Mouse (Mus musculus): ENCODE measurements around the gene Rab36.
"Not testable (repeated sequence)": the region's sequence is repeated elsewhere in the genome, so short reads cannot be mapped to it uniquely, and the experiment has no call there.

The Rab36 gene

GRCm38 (mm10) chr10:75036883-75037379 lies at the start of gene Rab36:
Gene Rab36 (plus strand): TSS chr10:75037058.
- peak; percentile 87 for DNase-seq (ENCODE audit: low spot score)

- DNase-seq (ENCODE audit: low spot score), result no peak
These were observed 49.0 kb upstream of the Rab36 start for GRCm38 (mm10) chr10:74987698-74988470.

DNA sequence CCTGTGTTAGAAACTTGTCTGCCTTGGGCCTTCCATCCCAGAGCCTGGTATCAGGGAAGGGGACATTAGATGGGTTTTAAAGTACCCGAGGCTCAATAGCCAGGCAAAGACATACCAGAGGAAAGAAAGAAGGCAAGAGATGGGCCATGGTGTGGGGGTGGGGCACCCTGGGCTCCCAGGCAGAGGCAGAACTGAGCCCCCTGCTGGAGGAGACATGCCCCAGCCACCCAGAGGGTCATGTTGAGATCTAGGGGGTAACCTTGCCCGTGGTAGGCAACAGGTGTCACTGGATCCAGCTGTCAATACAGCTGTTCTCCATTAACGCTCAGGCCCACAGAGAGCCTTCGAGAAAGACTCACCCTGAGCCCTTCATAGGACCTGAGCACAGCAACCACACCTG lies 47.0 kb upstream of the Rab36 start:
- DNase-seq (ENCODE audit: low spot score), result no peak

DNA sequence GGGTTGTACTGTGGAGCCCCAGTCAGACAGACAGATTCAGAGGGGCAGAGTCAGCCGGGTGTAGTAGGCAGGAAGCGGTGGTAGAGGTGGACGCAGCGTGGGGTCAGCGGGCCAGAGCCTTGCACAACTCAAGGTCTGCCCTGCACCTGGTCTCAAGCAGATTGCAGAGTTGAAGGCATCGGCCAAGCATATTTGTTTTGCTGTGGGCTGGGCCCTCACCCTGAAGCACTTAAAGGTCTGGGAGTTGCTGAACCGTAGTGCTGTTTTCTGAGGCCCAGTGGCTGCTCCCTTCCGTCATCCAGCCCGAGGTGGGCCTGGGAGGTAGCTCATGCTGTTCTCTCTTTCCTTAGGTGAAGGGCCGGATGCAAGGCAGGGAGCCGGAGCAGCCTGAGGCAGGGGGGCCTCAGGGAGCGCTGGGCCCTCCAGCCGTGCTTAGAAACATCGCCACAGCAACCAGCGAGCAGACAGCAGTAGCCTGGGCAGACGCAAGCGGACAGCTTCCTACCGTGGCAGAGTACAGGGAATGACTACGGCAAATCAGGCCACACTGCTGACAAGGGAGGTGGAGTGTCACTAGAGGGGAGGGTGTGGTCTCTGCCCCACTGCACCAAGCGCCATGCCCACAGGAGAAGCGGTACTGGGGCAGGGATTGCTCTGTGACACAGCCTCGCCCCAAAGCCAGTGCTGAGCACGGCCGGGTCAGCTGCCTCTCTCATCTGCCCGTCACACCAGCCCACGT lies 46.1 kb upstream of the Rab36 start:
- DNase-seq (ENCODE audit: low spot score), result peak; percentile 50

DNA sequence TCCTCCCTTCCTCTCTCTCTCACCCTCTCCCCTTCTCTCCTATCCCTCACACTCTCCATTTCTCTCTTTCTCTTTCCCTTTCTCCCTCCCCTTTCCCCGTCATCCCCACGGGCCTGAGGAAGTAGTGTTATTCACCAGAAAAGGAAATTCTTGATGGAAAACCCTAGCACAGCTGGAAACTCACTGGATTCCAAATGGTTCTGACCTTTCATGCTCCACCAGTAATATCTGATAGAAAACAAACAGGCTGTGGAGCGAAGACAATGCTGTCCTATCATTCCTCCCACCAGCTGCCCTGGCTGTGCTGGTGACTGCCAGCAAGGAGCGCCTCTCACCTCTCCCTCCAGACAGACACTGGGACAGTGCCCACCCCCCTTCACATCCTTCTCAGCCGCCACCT lies 42.0 kb upstream of the Rab36 start:
- DNase-seq (ENCODE audit: low spot score), result no peak

DNA sequence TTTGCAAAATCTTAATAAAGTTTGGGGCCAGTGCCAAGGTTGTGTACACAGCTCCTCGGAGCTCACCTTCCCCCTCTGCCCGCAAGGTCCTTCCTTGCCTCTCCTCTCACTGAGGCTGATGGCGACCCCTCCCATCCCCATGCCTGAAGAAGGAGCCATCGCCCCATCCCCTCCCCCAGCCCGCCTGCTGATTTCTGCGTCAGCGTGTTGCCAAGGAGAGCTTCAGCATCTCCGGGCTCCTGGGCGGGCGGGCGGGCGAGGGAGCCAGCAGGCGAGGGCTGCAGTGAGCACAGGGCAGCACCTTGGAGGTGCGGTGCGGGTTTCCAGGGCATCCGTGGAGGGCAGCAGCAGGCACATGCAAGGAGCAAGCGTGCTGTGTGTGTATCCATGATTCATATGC lies 41.5 kb upstream of the Rab36 start:
- DNase-seq (ENCODE audit: low spot score), result no peak

DNA sequence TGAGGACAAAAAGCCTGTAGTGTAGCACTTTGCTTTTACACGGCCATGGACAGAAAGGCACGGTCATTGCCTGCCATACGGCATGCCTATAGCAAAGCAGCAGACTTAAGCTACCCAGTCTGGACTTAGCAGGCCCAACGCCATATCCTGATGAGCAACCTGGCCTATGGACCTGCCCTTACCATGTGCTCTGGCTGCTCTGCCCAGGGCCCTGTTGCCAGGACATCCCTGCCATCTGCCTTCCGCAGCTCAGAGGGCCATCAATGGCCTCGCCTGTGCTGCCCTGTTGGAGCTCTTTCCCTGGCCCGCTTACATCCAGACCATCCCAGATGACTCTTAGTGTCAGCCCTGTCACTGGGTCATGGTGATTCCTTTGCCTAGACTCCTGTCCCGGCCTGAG lies 35.5 kb upstream of the Rab36 start:
- no peak for DNase-seq (ENCODE audit: low spot score)

DNA sequence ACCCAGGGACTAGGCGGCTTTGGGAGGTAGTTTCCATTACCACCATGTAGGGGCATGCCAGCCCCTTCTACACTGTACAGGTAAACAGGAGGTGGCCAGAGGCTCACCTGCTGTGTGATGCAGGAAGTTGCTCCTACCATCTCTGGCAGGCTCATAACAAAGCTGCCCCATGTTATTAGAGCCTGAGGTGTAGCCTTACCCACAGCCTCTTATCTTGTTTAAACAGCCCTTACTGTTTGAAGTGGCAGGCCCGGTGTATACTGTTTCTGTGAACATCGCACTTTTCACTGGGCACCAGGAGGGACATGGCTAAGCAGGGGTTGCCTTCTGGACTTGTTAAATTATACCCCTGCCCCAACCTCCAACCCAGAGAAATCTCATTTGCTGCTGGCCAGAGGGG lies 32.8 kb upstream of the Rab36 start:
- peak; percentile 56 for DNase-seq (ENCODE audit: low spot score)

DNA sequence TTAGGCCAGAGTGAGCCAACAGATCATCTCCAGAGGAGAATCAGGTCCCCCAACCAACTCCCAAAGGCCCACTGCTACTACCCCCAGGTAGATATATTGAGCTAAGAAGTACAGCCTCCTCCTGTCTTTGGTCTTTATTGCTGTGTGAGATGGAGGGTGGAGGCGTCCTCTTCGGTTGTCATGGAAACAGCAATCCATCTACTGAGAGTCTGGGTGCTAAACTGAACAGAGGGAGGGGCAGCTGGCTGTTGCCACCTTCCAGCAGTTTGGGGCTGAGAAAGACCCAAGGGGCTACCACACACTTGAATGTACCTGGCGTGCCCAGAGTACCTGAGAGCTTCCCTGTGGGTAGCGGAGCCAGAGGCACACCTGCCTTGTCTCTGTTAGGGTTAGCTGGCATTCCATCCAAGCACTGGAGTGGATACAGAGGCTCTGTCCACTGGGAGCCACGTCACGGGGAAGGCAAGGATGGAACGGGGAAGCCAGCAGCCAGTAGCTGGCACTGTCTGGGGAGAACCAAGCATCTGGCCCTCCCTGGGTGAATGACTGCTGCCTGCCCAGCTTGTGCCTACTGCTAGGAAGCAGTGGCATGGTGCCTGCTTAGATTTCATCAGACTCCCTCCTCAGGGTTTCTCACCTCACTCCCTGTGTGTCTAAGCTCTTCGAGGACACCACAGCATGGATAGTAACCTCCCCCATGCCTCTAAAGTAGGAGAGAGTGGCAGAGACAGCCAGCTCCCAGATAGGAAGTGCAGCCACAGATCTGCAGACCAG lies 29.8 kb upstream of the Rab36 start:
- no peak for DNase-seq (ENCODE audit: low spot score)

DNA sequence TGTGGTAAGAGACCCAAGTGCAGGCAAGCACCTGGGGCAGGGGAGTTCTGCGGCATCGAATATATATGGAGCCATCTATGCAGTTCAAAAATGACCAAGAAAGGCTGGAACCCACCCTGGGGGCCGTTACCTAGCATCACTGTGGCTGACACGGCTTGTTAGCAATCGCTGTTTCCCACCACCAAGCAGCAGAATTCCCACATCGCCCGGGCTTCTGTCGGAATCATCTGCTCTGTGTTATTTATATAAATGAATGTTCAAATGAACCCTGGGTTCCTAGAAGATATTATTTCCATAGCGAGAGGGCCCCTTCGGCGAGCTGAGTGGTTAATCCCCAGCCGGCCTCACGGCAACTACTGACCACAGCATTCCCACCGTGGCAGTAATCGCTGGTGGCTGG lies 26.2 kb upstream of the Rab36 start:
- DNase-seq (ENCODE audit: low spot score), result no peak

- DNase-seq (ENCODE audit: low spot score), result no peak
These were observed 21.4 kb upstream of the Rab36 start for GRCm38 (mm10) chr10:75015465-75015864.

DNA sequence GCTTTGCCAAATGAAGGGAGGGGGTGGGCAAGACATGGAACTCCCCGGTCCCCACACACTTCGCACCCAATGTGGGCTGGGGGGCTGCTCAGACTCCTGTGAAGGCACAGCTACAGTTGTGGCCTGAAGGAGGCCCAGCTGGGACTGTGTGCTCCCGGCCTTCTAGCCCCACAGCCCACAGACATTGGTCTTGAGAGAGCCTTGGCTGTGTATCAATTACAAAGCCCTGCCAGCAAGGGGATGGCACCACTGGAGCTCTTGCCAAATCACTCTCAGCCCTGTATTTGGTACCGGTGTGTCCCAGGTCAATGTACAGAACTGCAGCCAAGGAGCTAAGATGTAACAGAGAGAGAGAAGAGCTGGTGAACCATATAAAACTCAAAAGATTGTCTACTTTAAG lies 20.4 kb upstream of the Rab36 start:
- DNase-seq (ENCODE audit: low spot score), result no peak

DNA sequence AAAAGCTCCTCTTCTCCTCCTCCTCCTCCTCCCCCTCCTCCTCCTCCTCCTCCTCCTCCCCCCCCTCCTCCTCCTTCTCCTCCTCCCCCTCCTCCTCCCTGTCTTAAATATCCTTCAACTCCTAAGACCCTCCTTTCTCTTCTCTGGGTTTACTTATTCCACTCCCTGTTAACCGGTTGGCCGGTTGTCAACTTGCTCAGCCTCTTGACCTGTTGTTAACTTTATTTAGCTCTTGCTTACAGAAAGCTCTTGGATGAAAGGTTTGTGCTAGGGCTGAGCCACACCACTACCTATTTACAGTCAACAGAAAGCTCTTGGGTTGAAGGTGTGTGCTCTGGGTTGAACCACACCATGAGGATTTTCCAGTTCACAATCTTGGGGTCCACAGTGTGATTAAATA lies 16.6 kb upstream of the Rab36 start:
- DNase-seq (ENCODE audit: low spot score), result peak; percentile 13

GRCm38 (mm10) chr10:75021138-75021537 lies 15.7 kb upstream of the Rab36 start:
- peak; percentile 73 for DNase-seq (ENCODE audit: low spot score)

DNA sequence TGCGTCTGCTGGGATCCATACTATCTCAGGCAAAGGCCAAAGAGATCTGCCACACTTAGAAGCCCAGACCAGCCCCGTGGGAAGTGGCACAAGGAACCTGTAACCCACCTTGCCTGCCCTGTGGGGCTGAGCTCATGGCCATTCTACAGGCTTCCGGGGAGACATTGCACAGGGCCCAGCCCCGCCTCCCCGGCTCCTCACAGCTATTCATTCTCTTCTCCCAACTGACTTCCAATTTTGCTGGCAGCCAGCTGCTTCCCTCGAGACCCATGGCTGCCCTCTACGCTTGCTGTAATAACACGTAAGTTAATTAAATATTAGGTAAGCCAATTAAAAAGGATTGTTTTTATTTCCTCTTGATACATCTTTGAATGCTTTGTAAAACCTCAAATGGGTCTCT lies 10.4 kb upstream of the Rab36 start:
- DNase-seq (ENCODE audit: low spot score), result no peak

DNA sequence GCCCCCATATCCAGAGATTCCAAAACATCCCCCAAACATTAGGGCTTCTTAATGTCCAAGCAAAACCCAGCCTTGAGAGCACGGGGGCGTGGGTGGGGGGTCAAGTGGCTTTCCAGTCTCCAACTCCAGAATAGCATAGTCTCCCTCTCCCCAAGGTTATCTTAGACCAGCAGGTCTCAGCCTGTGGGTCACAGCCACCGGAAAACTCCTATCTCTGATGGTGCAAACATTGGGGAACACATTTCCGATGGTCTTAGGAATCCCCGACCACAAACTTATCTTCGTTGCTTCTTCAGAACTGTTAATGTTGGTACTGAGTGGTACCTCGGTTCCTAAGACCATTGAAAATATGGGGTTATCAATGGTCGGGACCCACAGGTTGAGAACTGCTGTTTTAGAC lies 8.1 kb upstream of the Rab36 start:
- no peak for DNase-seq (ENCODE audit: low spot score)

DNA sequence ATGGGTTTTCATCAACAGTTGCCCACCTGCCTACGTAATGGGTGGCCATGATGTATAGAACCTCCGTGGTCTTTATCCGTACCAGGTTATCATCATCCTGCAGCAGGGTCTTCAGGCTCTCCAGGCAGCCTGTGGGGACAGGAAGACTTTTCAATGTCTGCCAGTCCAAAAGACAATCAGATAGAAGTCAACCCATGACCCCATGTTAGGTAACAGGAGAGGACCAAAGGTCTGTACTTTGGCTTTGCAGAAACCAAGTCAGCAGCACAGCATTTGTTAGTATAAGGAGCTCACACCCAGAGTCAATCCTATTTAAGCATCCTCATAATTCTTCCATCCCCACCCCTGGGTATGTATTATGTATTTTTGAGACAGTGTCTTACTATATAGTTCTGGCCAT lies 7.2 kb upstream of the Rab36 start:
- no peak for DNase-seq (ENCODE audit: low spot score)

DNA sequence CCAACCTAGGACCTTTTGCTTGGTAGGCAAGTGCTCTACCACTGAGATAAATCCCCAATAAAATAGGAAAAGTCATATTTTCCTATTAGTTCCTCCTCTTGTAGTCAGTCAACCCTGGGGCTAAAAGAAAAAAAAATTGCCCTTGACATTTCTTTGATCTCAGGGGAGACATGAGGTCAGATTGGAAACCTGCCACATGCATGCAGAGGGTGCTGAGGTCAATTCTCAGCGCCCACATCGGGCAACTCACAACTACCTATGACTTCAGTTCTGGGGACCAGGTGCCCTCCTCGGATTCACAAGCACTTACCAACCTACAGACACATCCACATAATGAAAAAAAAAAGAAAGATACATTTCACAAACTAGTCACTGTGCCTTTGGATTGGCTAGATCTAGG lies 6.6 kb upstream of the Rab36 start:
- DNase-seq (ENCODE audit: low spot score), result no peak

DNA sequence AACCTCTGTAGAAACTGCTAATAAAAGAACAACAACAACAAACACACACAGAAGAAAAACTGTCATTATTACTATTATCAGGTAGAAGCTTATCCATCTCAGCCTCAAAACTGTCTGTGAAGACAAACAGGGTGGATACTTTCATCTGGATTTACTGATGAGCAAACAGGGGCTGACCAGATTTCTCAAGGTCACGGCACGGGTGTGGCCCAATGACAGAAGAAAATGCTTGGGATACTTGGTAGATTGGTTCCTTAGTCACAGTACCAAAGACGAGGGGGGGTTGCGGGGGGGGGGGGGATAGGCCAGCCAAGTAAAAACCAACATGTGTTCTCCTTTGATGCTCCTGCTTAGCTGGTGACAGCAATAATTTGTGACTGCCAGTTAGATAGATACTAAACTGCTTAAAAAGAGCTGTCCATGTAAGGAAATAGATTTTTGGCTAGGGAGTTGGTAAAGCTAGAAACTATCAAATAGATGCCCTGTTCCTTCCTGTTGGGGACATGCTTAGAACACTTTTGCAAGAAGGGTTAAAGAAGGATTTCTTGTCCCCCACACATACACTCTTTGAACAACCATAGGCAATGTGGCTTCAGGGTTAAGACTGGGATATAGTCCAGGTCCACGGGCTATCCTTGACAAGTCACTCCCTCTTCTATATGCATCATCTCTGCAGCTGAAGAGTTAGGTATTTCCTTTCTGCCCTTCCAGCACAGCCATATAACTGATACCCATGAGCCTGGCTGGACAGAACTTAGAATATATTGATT lies 5.3 kb upstream of the Rab36 start:
- no peak for DNase-seq (ENCODE audit: low spot score)

GRCm38 (mm10) chr10:75032395-75032794 lies 4.5 kb upstream of the Rab36 start, which contains the start of gene Rsph14:
Gene Rsph14 (minus strand): TSS chr10:75032586.
- DNase-seq (ENCODE audit: low spot score), result peak; percentile 74

DNA sequence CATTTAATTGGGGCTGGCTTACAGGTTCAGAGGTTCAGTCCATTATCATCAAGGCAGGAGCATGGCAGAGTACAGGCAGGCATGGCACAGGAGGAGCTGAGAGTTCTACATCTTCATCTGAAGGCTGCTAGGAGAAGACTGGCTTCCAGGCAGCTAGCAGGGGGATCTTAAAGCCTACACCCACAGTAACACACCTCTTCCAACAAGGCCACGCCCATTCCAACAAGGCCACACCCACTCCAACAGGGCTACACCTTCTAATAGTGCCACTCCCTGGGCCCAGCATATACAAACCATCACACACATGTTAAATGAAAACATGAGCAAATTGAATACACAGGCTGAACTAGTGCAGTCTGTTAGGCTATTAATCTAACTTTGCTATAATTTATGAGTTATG lies 5.2 kb downstream of the Rab36 start:
- DNase-seq (ENCODE audit: low spot score), result not testable (repeated sequence)

DNA sequence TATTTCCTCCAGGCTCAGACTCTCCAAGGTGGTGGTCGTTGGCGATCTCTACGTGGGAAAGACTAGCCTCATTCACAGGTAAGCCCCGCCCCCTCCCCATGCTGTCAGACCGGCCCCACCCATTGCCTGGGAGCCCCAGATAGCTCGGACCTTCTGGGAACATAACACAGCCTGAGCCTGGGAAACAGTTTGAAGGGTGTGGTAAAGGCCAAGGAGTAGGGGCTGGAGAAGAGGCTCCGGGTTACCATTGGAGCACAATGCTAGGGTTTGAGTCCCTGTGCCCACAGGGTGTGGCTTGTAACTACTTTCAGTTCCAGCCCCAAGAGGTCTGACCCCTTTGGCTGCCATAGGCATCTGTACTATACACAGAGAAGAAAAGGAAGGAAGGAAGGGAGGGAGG lies 7.6 kb downstream of the Rab36 start:
- no peak for DNase-seq (ENCODE audit: low spot score)
